Mouse (Mus musculus): ENCODE results near the gene Stard8. TPM values are rescaled to one million over a fixed set of nuclear protein-coding genes. Genes with fewer than 3 reads are reported as not detected.

The Stard8 gene
- total RNA-seq, 1 experiment = 7.8 TPM

GRCm38 (mm10) chrX:99017874-99018273 lies 14.8 kb downstream of the Stard8 start:
- no peaks in the 10 kb centered on the region for H3K9me3 ChIP-seq (ENCODE audit: control insufficient read depth, insufficient read depth, low read depth, low read length)
- H3K4me3 ChIP-seq (ENCODE audit: insufficient read depth in 1 of 2, low read depth in 1 of 2, low read length in 2 of 2, poor library complexity in 1 of 2, severe bottlenecking in 1 of 2) = no peak overlapping the region
- no peaks in the 10 kb centered on the region for H3K36me3 ChIP-seq (ENCODE audit: control insufficient read depth, insufficient read depth, low read length, poor library complexity, severe bottlenecking)
- no peak overlapping the region for H3K9ac ChIP-seq (ENCODE audit: insufficient read depth, low read depth, low read length, poor library complexity, severe bottlenecking)
- no peak for DNase-seq (ENCODE audit: low read depth, low spot score)
- no peak overlapping the region for H3K27ac ChIP-seq (ENCODE audit: insufficient read depth, low read depth, low read length, poor library complexity, severe bottlenecking)
- no peak for TF ChIP-seq MAFK (IDR thresholded peaks at IDR 0.05; ENCODE audit: insufficient read depth, low read depth, low read length)
- TF ChIP-seq ZC3H11A (IDR thresholded peaks at IDR 0.05; ENCODE audit: borderline replicate concordance, low read depth, low read length) = no peak
- no peak for TF ChIP-seq ZNF384 (IDR thresholded peaks at IDR 0.05; ENCODE audit: low read depth, low read length)
- no peak for TF ChIP-seq CHD2 (IDR thresholded peaks at IDR 0.05; ENCODE audit: low read depth, low read length)
- no peak for TF ChIP-seq HCFC1 (IDR thresholded peaks at IDR 0.05; ENCODE audit: borderline replicate concordance, insufficient read depth, low read length)
- H3K4me1 ChIP-seq (ENCODE audit: control insufficient read depth in 2 of 2, insufficient read depth in 2 of 2, low read length in 2 of 2, poor library complexity in 1 of 2) = 0 out of 4 replicates have a peak, but pooled peaks cover 0 to 2% of the 10 kb centered on the region in 2 experiments
- in situ Hi-C loops (cut with MboI; ENCODE audit: low sequenced_read_pairs in 2 of 2, unreplicated experiment in 2 of 2) = no loop called here

- in situ Hi-C loops (cut with MboI; ENCODE audit: low sequenced_read_pairs in 2 of 2, unreplicated experiment in 2 of 2) = no loop called here
- no peaks in the 10 kb centered on the region for H3K36me3 ChIP-seq (ENCODE audit: control insufficient read depth, insufficient read depth, low read length, poor library complexity, severe bottlenecking)
- 0 out of 4 replicates have a peak, but pooled peaks cover 0 to 2% of the 10 kb centered on the region in 2 experiments for H3K4me1 ChIP-seq (ENCODE audit: control insufficient read depth in 2 of 2, insufficient read depth in 2 of 2, low read length in 2 of 2, poor library complexity in 1 of 2)
- no peak overlapping the region for H3K9ac ChIP-seq (ENCODE audit: insufficient read depth, low read depth, low read length, poor library complexity, severe bottlenecking)
- H3K27ac ChIP-seq (ENCODE audit: insufficient read depth, low read depth, low read length, poor library complexity, severe bottlenecking) = no peak overlapping the region
- DNase-seq (ENCODE audit: low read depth, low spot score) = no peak
- no peak for TF ChIP-seq MAFK (IDR thresholded peaks at IDR 0.05; ENCODE audit: insufficient read depth, low read depth, low read length)
- no peak for TF ChIP-seq ZNF384 (IDR thresholded peaks at IDR 0.05; ENCODE audit: low read depth, low read length)
- no peak for TF ChIP-seq HCFC1 (IDR thresholded peaks at IDR 0.05; ENCODE audit: borderline replicate concordance, insufficient read depth, low read length)
- no peak for TF ChIP-seq ZC3H11A (IDR thresholded peaks at IDR 0.05; ENCODE audit: borderline replicate concordance, low read depth, low read length)
- no peak for TF ChIP-seq CHD2 (IDR thresholded peaks at IDR 0.05; ENCODE audit: low read depth, low read length)
- no peak overlapping the region for H3K4me3 ChIP-seq (ENCODE audit: insufficient read depth in 1 of 2, low read depth in 1 of 2, low read length in 2 of 2, poor library complexity in 1 of 2, severe bottlenecking in 1 of 2)
- H3K9me3 ChIP-seq (ENCODE audit: control insufficient read depth, insufficient read depth, low read depth, low read length) = no peaks in the 10 kb centered on the region
Measured at GRCm38 (mm10) chrX:99019303-99019702, 16.3 kb downstream of the Stard8 start.

GRCm38 (mm10) chrX:99020215-99020614 lies 17.2 kb downstream of the Stard8 start:
- in situ Hi-C loops (cut with MboI; ENCODE audit: low sequenced_read_pairs in 2 of 2, unreplicated experiment in 2 of 2) = no loop called here
- H3K4me3 ChIP-seq (ENCODE audit: insufficient read depth in 1 of 2, low read depth in 1 of 2, low read length in 2 of 2, poor library complexity in 1 of 2, severe bottlenecking in 1 of 2) = no peak overlapping the region
- no peaks in the 10 kb centered on the region for H3K36me3 ChIP-seq (ENCODE audit: control insufficient read depth, insufficient read depth, low read length, poor library complexity, severe bottlenecking)
- no peak overlapping the region for H3K27ac ChIP-seq (ENCODE audit: insufficient read depth, low read depth, low read length, poor library complexity, severe bottlenecking)
- DNase-seq (ENCODE audit: low read depth, low spot score) = no peak
- H3K4me1 ChIP-seq (ENCODE audit: control insufficient read depth in 2 of 2, insufficient read depth in 2 of 2, low read length in 2 of 2, poor library complexity in 1 of 2) = 0 out of 4 replicates have a peak, but pooled peaks cover 0 to 2% of the 10 kb centered on the region in 2 experiments
- H3K9me3 ChIP-seq (ENCODE audit: control insufficient read depth, insufficient read depth, low read depth, low read length) = no peaks in the 10 kb centered on the region
- H3K9ac ChIP-seq (ENCODE audit: insufficient read depth, low read depth, low read length, poor library complexity, severe bottlenecking) = no peak overlapping the region
- TF ChIP-seq MAFK (IDR thresholded peaks at IDR 0.05; ENCODE audit: insufficient read depth, low read depth, low read length) (no peak), ZC3H11A (IDR thresholded peaks at IDR 0.05; ENCODE audit: borderline replicate concordance, low read depth, low read length) (no peak), ZNF384 (IDR thresholded peaks at IDR 0.05; ENCODE audit: low read depth, low read length) (no peak), CHD2 (IDR thresholded peaks at IDR 0.05; ENCODE audit: low read depth, low read length) (no peak), HCFC1 (IDR thresholded peaks at IDR 0.05; ENCODE audit: borderline replicate concordance, insufficient read depth, low read length) (no peak)

- in situ Hi-C loops (cut with MboI; ENCODE audit: low sequenced_read_pairs in 2 of 2, unreplicated experiment in 2 of 2) = no loop called here
- no peak for DNase-seq (ENCODE audit: low read depth, low spot score)
- H3K36me3 ChIP-seq (ENCODE audit: control insufficient read depth, insufficient read depth, low read length, poor library complexity, severe bottlenecking) = no peaks in the 10 kb centered on the region
- TF ChIP-seq ZNF384 (IDR thresholded peaks at IDR 0.05; ENCODE audit: low read depth, low read length) (no peak), HCFC1 (IDR thresholded peaks at IDR 0.05; ENCODE audit: borderline replicate concordance, insufficient read depth, low read length) (no peak), MAFK (IDR thresholded peaks at IDR 0.05; ENCODE audit: insufficient read depth, low read depth, low read length) (no peak), CHD2 (IDR thresholded peaks at IDR 0.05; ENCODE audit: low read depth, low read length) (no peak), ZC3H11A (IDR thresholded peaks at IDR 0.05; ENCODE audit: borderline replicate concordance, low read depth, low read length) (no peak)
- H3K4me1 ChIP-seq (ENCODE audit: control insufficient read depth in 2 of 2, insufficient read depth in 2 of 2, low read length in 2 of 2, poor library complexity in 1 of 2) = 0 out of 4 replicates have a peak, but pooled peaks cover 0 to 2% of the 10 kb centered on the region in 2 experiments
- no peak overlapping the region for H3K4me3 ChIP-seq (ENCODE audit: insufficient read depth in 1 of 2, low read depth in 1 of 2, low read length in 2 of 2, poor library complexity in 1 of 2, severe bottlenecking in 1 of 2)
- H3K9ac ChIP-seq (ENCODE audit: insufficient read depth, low read depth, low read length, poor library complexity, severe bottlenecking) = no peak overlapping the region
- no peaks in the 10 kb centered on the region for H3K9me3 ChIP-seq (ENCODE audit: control insufficient read depth, insufficient read depth, low read depth, low read length)
- no peak overlapping the region for H3K27ac ChIP-seq (ENCODE audit: insufficient read depth, low read depth, low read length, poor library complexity, severe bottlenecking)
Measured at GRCm38 (mm10) chrX:99021593-99021992, 18.5 kb downstream of the Stard8 start.

Measured in ES-E14 (cell line).